Mouse (Mus musculus): ENCODE results near the gene BC035044. TPM values are rescaled to one million over a fixed set of nuclear protein-coding genes. Genes with fewer than 3 reads are reported as not detected.
"Not testable (repeated sequence)": the region's sequence is repeated elsewhere in the genome, so short reads cannot be mapped to it uniquely, and the experiment has no call there.

Gene BC035044
- total RNA-seq (2014; rRNA removed) (0.61 TPM in 1 of 2 replicates, not detected in the other), polyA plus RNA-seq (2015; fragmentation: Nextera tagmentation; extraction: Ambion mirVana) (0.39 and 0.88 TPM in 2 replicates)

DNA sequence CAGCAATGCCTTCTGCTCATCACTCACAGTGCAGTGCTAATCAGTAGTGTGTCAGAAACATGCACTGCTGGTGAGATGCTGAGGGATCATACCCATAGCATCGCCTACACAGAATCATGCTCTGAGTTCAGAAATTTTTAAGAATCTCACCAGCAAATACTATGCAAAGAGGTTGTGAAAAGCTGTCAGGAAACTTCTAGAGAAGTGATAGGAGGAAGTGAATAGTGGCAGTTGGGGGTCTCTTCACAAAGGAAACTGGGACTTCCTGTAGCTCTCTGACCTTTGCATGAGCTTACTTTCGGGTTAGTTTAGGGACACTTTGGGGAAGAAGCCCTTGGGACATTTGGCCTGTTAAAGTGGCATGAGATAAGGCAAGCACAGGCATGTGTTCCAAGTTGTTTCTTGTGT is at the start of gene BC035044:
Gene BC035044 (minus strand): TSS at position 179 of the 408 bp plus-strand sequence.
- H3K4me1 ChIP-seq (ENCODE audit: insufficient read depth, low read length): no peaks in the 10 kb centered on the region
- 88% methylated on average over 2 of the region's 2 CpGs for WGBS
- no peak for TF ChIP-seq CTCF (IDR thresholded peaks at IDR 0.05; ENCODE audit: low read depth)

GRCm38 (mm10) chr6:128935889-128936665 is 45.2 kb upstream of the BC035044 start:
- not testable (repeated sequence) for ATAC-seq; H3K36me3 ChIP-seq (ENCODE audit: insufficient read depth, low read length); H3K27ac ChIP-seq; DNase-seq (ENCODE audit: low spot score); H3K4me3 ChIP-seq (ENCODE audit: low read length); H3K27me3 ChIP-seq (ENCODE audit: insufficient read depth, low read length); H3K4me2 ChIP-seq (ENCODE audit: low read depth, low read length); H3K4me1 ChIP-seq (ENCODE audit: insufficient read depth, low read length); H3K9me3 ChIP-seq (ENCODE audit: low read length); H3K9ac ChIP-seq (replicated peaks; ENCODE audit: low read length)
- 91% methylated on average over 4 of the region's 13 CpGs for WGBS

More for the DNA sequence above, at the start of gene BC035044:
- DNase-seq (ENCODE audit: low spot score) (no peak), ATAC-seq (no peak)
- no peak within 1 kb of the TSS for H3K9ac ChIP-seq (replicated peaks; ENCODE audit: low read length)
- H3K4me2 ChIP-seq (ENCODE audit: low read depth, low read length): no peak within 1 kb of the TSS
- H3K27me3 ChIP-seq (ENCODE audit: insufficient read depth, low read length): no peaks in the 10 kb centered on the region
- no peaks in the 10 kb centered on the region for H3K9me3 ChIP-seq (ENCODE audit: low read length)
- H3K4me3 ChIP-seq (ENCODE audit: low read length): no peak within 1 kb of the TSS
- no peaks in the 10 kb centered on the region for H3K36me3 ChIP-seq (ENCODE audit: insufficient read depth, low read length)
- H3K27ac ChIP-seq: no peak within 1 kb of the TSS

GRCm38 (mm10) chr6:128934081-128934480 is 43.2 kb upstream of the BC035044 start, which contains the start of gene Clec2g:
Clec2g (plus strand) TSS chr6:128934381.
- H3K9me3 ChIP-seq (ENCODE audit: low read length); H3K4me3 ChIP-seq (ENCODE audit: low read length); H3K9ac ChIP-seq (replicated peaks; ENCODE audit: low read length); H3K36me3 ChIP-seq (ENCODE audit: insufficient read depth, low read length); ATAC-seq; H3K4me2 ChIP-seq (ENCODE audit: low read depth, low read length); H3K4me1 ChIP-seq (ENCODE audit: insufficient read depth, low read length); H3K27ac ChIP-seq; H3K27me3 ChIP-seq (ENCODE audit: insufficient read depth, low read length); DNase-seq (ENCODE audit: low spot score): not testable (repeated sequence)
- 96% methylated on average over 4 of the region's 4 CpGs for WGBS

- WGBS: 83% methylated on average over 2 of the region's 2 CpGs
- no peak overlapping the region for H3K4me3 ChIP-seq (ENCODE audit: low read length)
- no peak overlapping the region for H3K4me2 ChIP-seq (ENCODE audit: low read depth, low read length)
- ATAC-seq (no peak), DNase-seq (ENCODE audit: low spot score) (no peak)
- H3K27ac ChIP-seq: no peak overlapping the region
- H3K9ac ChIP-seq (replicated peaks; ENCODE audit: low read length): no peak overlapping the region
- no peaks in the 10 kb centered on the region for H3K9me3 ChIP-seq (ENCODE audit: low read length)
- TF ChIP-seq CTCF (IDR thresholded peaks at IDR 0.05; ENCODE audit: low read depth): no peak
- H3K4me1 ChIP-seq (ENCODE audit: insufficient read depth, low read length): no peaks in the 10 kb centered on the region
- H3K27me3 ChIP-seq (ENCODE audit: insufficient read depth, low read length): no peaks in the 10 kb centered on the region
- H3K36me3 ChIP-seq (ENCODE audit: insufficient read depth, low read length): no peaks in the 10 kb centered on the region
These were observed 42.1 kb upstream of the BC035044 start for GRCm38 (mm10) chr6:128933050-128933449.

- H3K4me3 ChIP-seq (ENCODE audit: low read length): no peak overlapping the region
- no peak for TF ChIP-seq CTCF (IDR thresholded peaks at IDR 0.05; ENCODE audit: low read depth)
- DNase-seq (ENCODE audit: low spot score) (no peak), ATAC-seq (no peak)
- H3K9ac ChIP-seq (replicated peaks; ENCODE audit: low read length): no peak overlapping the region
- no peaks in the 10 kb centered on the region for H3K36me3 ChIP-seq (ENCODE audit: insufficient read depth, low read length)
- H3K27me3 ChIP-seq (ENCODE audit: insufficient read depth, low read length): no peaks in the 10 kb centered on the region
- no peak overlapping the region for H3K4me2 ChIP-seq (ENCODE audit: low read depth, low read length)
- 82% methylated on average over 2 of the region's 2 CpGs for WGBS
- no peak overlapping the region for H3K27ac ChIP-seq
- no peaks in the 10 kb centered on the region for H3K4me1 ChIP-seq (ENCODE audit: insufficient read depth, low read length)
- no peaks in the 10 kb centered on the region for H3K9me3 ChIP-seq (ENCODE audit: low read length)
These were observed 26.4 kb upstream of the BC035044 start for GRCm38 (mm10) chr6:128917322-128917721.

- Histone ChIP-seq H3K36me3 (ENCODE audit: insufficient read depth, low read length) (no peaks in the 10 kb centered on the region), H3K4me2 (ENCODE audit: low read depth, low read length) (no peak overlapping the region), H3K9me3 (ENCODE audit: low read length) (no peaks in the 10 kb centered on the region), H3K9ac (replicated peaks; ENCODE audit: low read length) (no peak overlapping the region), H3K27ac (no peak overlapping the region), H3K4me3 (ENCODE audit: low read length) (no peak overlapping the region), H3K27me3 (ENCODE audit: insufficient read depth, low read length) (no peaks in the 10 kb centered on the region), H3K4me1 (ENCODE audit: insufficient read depth, low read length) (no peaks in the 10 kb centered on the region)
- 92% methylated on average over 2 of the region's 2 CpGs for WGBS
- no peak for TF ChIP-seq CTCF (IDR thresholded peaks at IDR 0.05; ENCODE audit: low read depth)
- no peak for DNase-seq (ENCODE audit: low spot score)
- ATAC-seq: no peak
These were observed 22.8 kb upstream of the BC035044 start for GRCm38 (mm10) chr6:128913598-128914254.

DNA sequence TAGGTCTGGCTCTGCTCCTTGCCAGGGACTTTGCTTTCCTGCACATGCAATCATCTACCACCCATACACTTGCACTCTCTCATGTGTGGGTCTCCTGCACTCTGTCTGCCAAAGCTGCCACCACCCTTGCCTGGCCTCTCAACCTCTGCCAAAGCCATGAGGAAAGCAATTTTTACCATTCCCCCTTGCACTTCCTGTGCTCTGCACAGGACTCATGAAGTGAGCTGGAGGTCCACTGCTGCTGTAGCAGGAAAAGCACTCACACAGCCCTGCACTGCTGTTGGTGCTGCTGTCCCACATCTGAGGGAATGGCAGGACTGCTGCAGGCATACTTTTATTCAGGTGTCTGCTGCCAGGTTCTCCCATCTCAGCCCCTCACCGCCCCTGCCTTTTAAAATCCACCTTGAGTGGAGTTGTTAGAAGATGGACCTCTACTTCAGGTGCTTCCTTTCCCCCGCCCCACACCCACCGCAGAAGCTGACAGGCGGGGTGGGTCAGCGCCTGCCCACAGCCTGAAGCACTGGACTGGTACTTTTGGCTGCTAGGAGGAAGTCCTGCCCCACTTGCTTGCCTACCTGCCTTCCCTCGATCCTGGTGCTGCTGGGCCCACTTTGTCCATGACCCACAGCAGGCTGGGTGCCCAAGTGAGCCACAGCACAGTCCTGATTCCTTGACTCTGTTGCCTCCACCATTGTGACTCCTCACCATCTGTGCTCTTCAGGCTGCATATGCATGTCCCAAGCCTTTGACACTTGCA is 10.0 kb upstream of the BC035044 start:
- not testable (repeated sequence) for H3K9me3 ChIP-seq (ENCODE audit: low read length); H3K36me3 ChIP-seq (ENCODE audit: insufficient read depth, low read length); H3K27me3 ChIP-seq (ENCODE audit: insufficient read depth, low read length); H3K27ac ChIP-seq; H3K4me2 ChIP-seq (ENCODE audit: low read depth, low read length); H3K9ac ChIP-seq (replicated peaks; ENCODE audit: low read length); ATAC-seq; H3K4me3 ChIP-seq (ENCODE audit: low read length); DNase-seq (ENCODE audit: low spot score); H3K4me1 ChIP-seq (ENCODE audit: insufficient read depth, low read length)
- 91% methylated on average over 5 of the region's 6 CpGs for WGBS
